24 mouse cellular contexts compared by ENCODE assay signal in the genomic region with DNA sequence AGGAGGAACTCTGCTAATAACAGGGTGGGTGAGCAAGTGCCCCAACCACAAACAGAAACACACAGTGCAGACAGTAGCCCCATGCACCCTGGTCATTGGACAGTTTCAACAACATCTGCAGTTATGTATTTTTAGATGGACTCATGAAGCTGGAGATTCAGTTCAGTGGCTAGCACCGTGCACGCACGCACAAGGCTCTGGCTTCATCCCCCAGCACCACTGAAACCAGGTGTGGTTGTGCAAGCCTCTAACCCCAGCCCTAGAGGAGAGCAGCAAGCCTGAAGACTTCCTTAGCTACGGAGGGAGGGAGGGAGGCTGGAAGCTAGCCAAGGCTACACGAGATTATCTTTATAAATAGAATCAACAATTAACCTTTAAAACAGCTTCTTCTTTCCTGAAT. TPM values are rescaled to one million over a fixed set of nuclear protein-coding genes. Genes with fewer than 3 reads are reported as not detected.
DNase-seq lines count a peak whose midpoint lies in the region; ATAC-seq and TF ChIP-seq lines count a peak whose summit lies in the region.
"Had no signal": no experiment of that assay in that cellular context is flagged by ENCODE, and none has a peak within 500 bp of the region (broad histone marks: within the 10 kb centered on the region; RNA-seq: fewer than 3 reads in every experiment).

No protein-coding gene starts in this region.

- H3K36me3 ChIP-seq in heart, embryonic 15.5 days = no peaks in the 10 kb centered on the region; the same call in 1 of the 2 replicates
- no peaks in the 10 kb centered on the region for H3K36me3 ChIP-seq in spleen, adult 2 months (ENCODE audit: control insufficient read depth, insufficient read depth, low read length)
- no peaks in the 10 kb centered on the region for H3K36me3 ChIP-seq in splenic B cell, adult 2 months (ENCODE audit: control insufficient read depth, insufficient read depth, low read length, poor library complexity, severe bottlenecking)
- H3K36me3 ChIP-seq: embryonic facial prominence, embryonic 10.5 days; forebrain, embryonic 15.5 days; limb, embryonic 10.5 days; midbrain, embryonic 10.5 days had no signal

- no peak overlapping the region for H3K4me3 ChIP-seq in heart, embryonic 15.5 days
- H3K4me3 ChIP-seq in spleen, adult 2 months (ENCODE audit: extremely low read depth, insufficient read depth, insufficient read length) = no peak overlapping the region
- H3K4me3 ChIP-seq: embryonic facial prominence, embryonic 10.5 days; forebrain, embryonic 15.5 days; limb, embryonic 10.5 days; midbrain, embryonic 10.5 days had no signal

- no peak for TF ChIP-seq CTCF in spleen, adult 2 months (IDR thresholded peaks at IDR 0.05; ENCODE audit: extremely low read depth, insufficient read depth, insufficient read length, insufficient replicate concordance)

- 34% methylated on average over 5 of the region's 5 CpGs for WGBS in heart, embryonic 15.5 days
- 5% methylated on average over 5 of the region's 5 CpGs for WGBS in spleen, adult 2 months

- no peak overlapping the region for H3K4me2 ChIP-seq in heart, embryonic 15.5 days
- H3K4me2 ChIP-seq: forebrain, embryonic 15.5 days had no signal

- intact Hi-C loops in heart, postnatal 25 days (cut with DNase I) = no loop called here

- H3K9me3 ChIP-seq in heart, embryonic 15.5 days (replicated peaks) = no peaks in the 10 kb centered on the region
- H3K9me3 ChIP-seq: embryonic facial prominence, embryonic 10.5 days; forebrain, embryonic 15.5 days; limb, embryonic 10.5 days; midbrain, embryonic 10.5 days had no signal

- DNase-seq in heart, postnatal 25 days (ENCODE audit: low spot score) = no peak
- DNase-seq in spleen, adult 2 months (ENCODE audit: low read depth in 1 of 2, low spot score in 2 of 2) = peak; percentile 51 to 52
- DNase-seq in spleen, adult 12 weeks (ENCODE audit: low spot score) = no peak
- DNase-seq in splenic B cell, adult 2 months (ENCODE audit: low read depth, low spot score) = peak; percentile 87
- DNase-seq in T-cell, adult 2 months (ENCODE audit: low spot score) = no peak
- DNase-seq in gastrocnemius, postnatal 4 days (ENCODE audit: low spot score in 2 of 2) = no peak
- DNase-seq: cerebellum, adult 9-11 months; gastrocnemius, postnatal 10 days; heart, adult 18-20 months; kidney, postnatal 25 days; layer of hippocampus, adult 9-11 months; lung, adult 2 months; lung, postnatal 14 days; thymus, adult 2 months; thymus, postnatal 4 days had no signal

- no peak; the same call in 1 of the 2 replicates for ATAC-seq in heart, embryonic 15.5 days (replicated peaks; ENCODE audit: insufficient number of reproducible peaks, insufficient read depth, low FRiP score, low read depth)
- ATAC-seq in megakaryocyte, adult 5-6 weeks (ENCODE audit: poor library complexity, severe bottlenecking) = peak; percentile 58
- ATAC-seq: forebrain, embryonic 15.5 days; hindbrain, postnatal 0 days; intestine, embryonic 16.5 days had no signal

- no peak overlapping the region for H3K9ac ChIP-seq in heart, embryonic 15.5 days
- H3K9ac ChIP-seq: forebrain, embryonic 15.5 days had no signal

- 0 out of 2 replicates have a peak overlapping the region, but pooled peaks have one; percentile 1 for H3K27ac ChIP-seq in heart, embryonic 15.5 days
- H3K27ac ChIP-seq in spleen, adult 2 months (ENCODE audit: insufficient read depth, low read length) = peak overlapping the region; percentile 73
- H3K27ac ChIP-seq: embryonic facial prominence, embryonic 10.5 days; forebrain, embryonic 15.5 days; hindbrain, postnatal 0 days; limb, embryonic 10.5 days; midbrain, embryonic 10.5 days; stomach, postnatal 0 days had no signal

- no peaks in the 10 kb centered on the region for H3K27me3 ChIP-seq in heart, embryonic 15.5 days
- H3K27me3 ChIP-seq in spleen, adult 2 months (ENCODE audit: control insufficient read depth, insufficient read depth, low read length) = no peaks in the 10 kb centered on the region
- H3K27me3 ChIP-seq in splenic B cell, adult 2 months (ENCODE audit: control insufficient read depth, insufficient read depth, low read length, poor library complexity, severe bottlenecking) = no peaks in the 10 kb centered on the region
- H3K27me3 ChIP-seq: forebrain, embryonic 15.5 days had no signal

- peaks cover 12% of the 10 kb centered on the region for H3K4me1 ChIP-seq in heart, embryonic 15.5 days (replicated peaks)
- H3K4me1 ChIP-seq in spleen, adult 2 months (ENCODE audit: control insufficient read depth, insufficient read depth, insufficient read length) = peaks cover 20% of the 10 kb centered on the region; the same call in 1 of the 2 replicates
- H3K4me1 ChIP-seq: embryonic facial prominence, embryonic 10.5 days; forebrain, embryonic 15.5 days; limb, embryonic 10.5 days; midbrain, embryonic 10.5 days had no signal

- no peak for TF ChIP-seq POLR2A in spleen, adult 2 months (IDR thresholded peaks at IDR 0.05; ENCODE audit: low read depth, low read length)

RNA-seq across cellular contexts. Expression of gene Bhlhe41, which starts 19.7 kb away (rescaled TPM):
- 5.5 and 6.6 TPM in 2 replicates for polyA plus RNA-seq in heart, embryonic 15.5 days (2015; fragmentation: Nextera tagmentation; extraction: Ambion mirVana)
- total RNA-seq in heart, postnatal 25 days (2021) = 10 to 100 TPM; 12.5 to 26.5 TPM
- 5.8 and 8.1 TPM in 2 replicates for polyA plus RNA-seq in spleen, adult 2 months (2012; rRNA removed)
- total RNA-seq in megakaryocyte, adult 5-6 weeks (2015) = 0.02 TPM in 1 of 2 replicates, not detected in the other
- not detected in 2 replicates for total RNA-seq in megakaryocyte, adult 5-6 weeks (2017)
- 10 to 100 TPM in 1 of 2 experiments, 1 to 10 TPM in 1; 9.8 to 15.6 TPM for total RNA-seq in gastrocnemius, postnatal 4 days (2021)

Comparison
In these comparisons a context has a peak if more than half of its experiments do, and no peak if none do; other contexts are left out.
1. DNase-seq: peak in spleen, adult 2 months (2 of 2) and splenic B cell, adult 2 months (single experiment); none in heart, postnatal 25 days (single experiment), spleen, adult 12 weeks (single experiment), T-cell, adult 2 months (single experiment) and gastrocnemius, postnatal 4 days (0 of 2).
2. RNA of gene Bhlhe41, which starts 19.7 kb away (total RNA-seq): 12.5 to 26.5 TPM in heart, postnatal 25 days and 9.8 to 15.6 TPM in gastrocnemius, postnatal 4 days; 0.02 TPM in megakaryocyte, adult 5-6 weeks; every median in the first group is over 10 times any median in the second.